Mouse (Mus musculus) stomach, postnatal 0 days (tissue): Measurements from ENCODE around the gene Gm15517. TPM values are rescaled to one million over a fixed set of nuclear protein-coding genes. Genes with fewer than 3 reads are reported as not detected.

Experiments
- ATAC-seq: fragments of 200-750 bp; cut with Nextera tagmentation; 2 replicates; pipeline ENCODE4 v1.8.0; 2017; ENCODE audit not compliant: low FRiP score, low TSS enrichment
- DNase-seq: peaks from one replicate; pipeline ENCODE4 v3.0.0-alpha.2; 2016; ENCODE audit warnings: low spot score
- H3K27ac ChIP-seq: fragments of 300-500 bp; sonication (generic); replicated peaks from 2 replicates; pipeline ENCODE4 v1.5.1; 2014; ENCODE audit warnings: mild to moderate bottlenecking, control low read depth
- H3K27me3 ChIP-seq: fragments of 300-500 bp; sonication (generic); 2 replicates; pipeline ENCODE4 v1.6.1; 2014; ENCODE audit warnings: low read length; ENCODE audit not compliant: control insufficient read depth, insufficient read depth
- H3K36me3 ChIP-seq: fragments of 300-500 bp; sonication (generic); 2 replicates; pipeline ENCODE4 v1.6.1; 2014; ENCODE audit warnings: low read length, mixed read lengths; ENCODE audit not compliant: control insufficient read depth, insufficient read depth
- H3K4me1 ChIP-seq: fragments of 300-500 bp; sonication (generic); replicated peaks from 2 replicates; pipeline ENCODE4 v1.6.1; 2014; ENCODE audit warnings: antibody characterized with exemption; ENCODE audit not compliant: control insufficient read depth, insufficient read depth
- H3K4me2 ChIP-seq: fragments of 300-500 bp; sonication (generic); replicated peaks from 2 replicates; pipeline ENCODE4 v1.6.1; 2014; ENCODE audit warnings: low read depth, mild to moderate bottlenecking, control low read depth, moderate library complexity
- H3K4me3 ChIP-seq: fragments of 300-500 bp; sonication (generic); 2 replicates; pipeline ENCODE4 v1.5.1; 2014; ENCODE audit warnings: low read depth, low read length, control low read depth
- H3K9ac ChIP-seq: fragments of 300-500 bp; sonication (generic); 2 replicates; pipeline ENCODE4 v1.6.1; 2014; ENCODE audit warnings: mild to moderate bottlenecking, low read length, control low read depth, mixed read lengths
- H3K9me3 ChIP-seq: fragments of 300-500 bp; sonication (generic); 2 replicates; pipeline ENCODE4 v1.6.1; 2016; ENCODE audit warnings: low read length; ENCODE audit not compliant: control insufficient read depth
- CTCF ChIP-seq: IDR thresholded peaks from 2 replicates; pipeline ENCODE4 v1.5.1; 2016; ENCODE audit warnings: antibody characterized with exemption, low read depth, mild to moderate bottlenecking, moderate library complexity
- EP300 ChIP-seq: optimal IDR thresholded peaks from 2 replicates; pipeline ENCODE3; 2016; ENCODE audit warnings: antibody characterized with exemption
- WGBS: fragments of 180-500 bp; shearing (Covaris S2); extraction: QIAGEN DNeasy Blood & Tissue Kit; methylation state at CpG from one replicate; pipeline ENCODE4 v1.1.7; 2014; 5-methylcytosine and 5-hydroxymethylcytosine counted together
- polyA plus RNA-seq: library from polyadenylated mRNA; unstranded; fragments of >200 nt; fragmentation: Nextera tagmentation; extraction: Ambion mirVana; gene quantifications from 2 replicates; pipeline ENCODE4 v1.2.1, GENCODE M21; 2015

Gm15517 gene
- polyA plus RNA-seq, 1 experiment from 2014 or later: not detected

- peak overlapping the region; percentile 85 for H3K9ac ChIP-seq
- 83% methylated on average over 14 of the region's 14 CpGs for WGBS
- peak overlapping the region; percentile 92 for H3K27ac ChIP-seq
- no peaks in the 10 kb centered on the region for H3K4me1 ChIP-seq
- ATAC-seq (no peak), DNase-seq (no peak)
- TF ChIP-seq EP300: no peak
- TF ChIP-seq CTCF: no peak
- no peaks in the 10 kb centered on the region for H3K36me3 ChIP-seq
- H3K4me2 ChIP-seq: peak overlapping the region; percentile 86
- peak overlapping the region; percentile 59 for H3K4me3 ChIP-seq
- no peaks in the 10 kb centered on the region for H3K9me3 ChIP-seq
- no peaks in the 10 kb centered on the region for H3K27me3 ChIP-seq
Measured at GRCm38 (mm10) chr7:44303346-44304340, 42.4 kb downstream of the Gm15517 start.

GRCm38 (mm10) chr7:44304463-44304774 is 43.2 kb downstream of the Gm15517 start:
- H3K4me3 ChIP-seq: peak overlapping the region; percentile 59
- no peaks in the 10 kb centered on the region for H3K9me3 ChIP-seq
- DNase-seq (no peak), ATAC-seq (peak; percentile 6)
- peak overlapping the region; percentile 85 for H3K9ac ChIP-seq
- no peaks in the 10 kb centered on the region for H3K27me3 ChIP-seq
- under 1% methylated on average over 25 of the region's 25 CpGs for WGBS
- no peaks in the 10 kb centered on the region for H3K36me3 ChIP-seq
- no peak for TF ChIP-seq EP300
- H3K4me2 ChIP-seq: peak overlapping the region; percentile 86
- H3K27ac ChIP-seq: peak overlapping the region; percentile 92
- H3K4me1 ChIP-seq: no peaks in the 10 kb centered on the region

GRCm38 (mm10) chr7:44304775-44305641 is 43.8 kb downstream of the Gm15517 start:
- Histone ChIP-seq H3K9ac (peak overlapping the region; percentile 85), H3K4me3 (peak overlapping the region; percentile 59), H3K36me3 (no peaks in the 10 kb centered on the region), H3K9me3 (no peaks in the 10 kb centered on the region), H3K4me1 (no peaks in the 10 kb centered on the region), H3K4me2 (peak overlapping the region; percentile 86), H3K27me3 (no peaks in the 10 kb centered on the region), H3K27ac (peak overlapping the region; percentile 92)
- TF ChIP-seq CTCF: peak; percentile 2
- TF ChIP-seq EP300: peak; percentile 95
- DNase-seq (peak; percentile 98), ATAC-seq (peak; percentile 97)
- under 1% methylated on average over 48 of the region's 49 CpGs for WGBS

- 0 out of 2 replicates have a peak overlapping the region, but pooled peaks have one; percentile 19 for H3K4me3 ChIP-seq
- ATAC-seq: no peak
- no peaks in the 10 kb centered on the region for H3K9me3 ChIP-seq
- H3K36me3 ChIP-seq: no peaks in the 10 kb centered on the region
- H3K9ac ChIP-seq: no peak overlapping the region
- no peak overlapping the region; the same call in 1 of the 2 replicates for H3K27ac ChIP-seq
- WGBS: 11% methylated on average over 16 of the region's 16 CpGs
- H3K4me1 ChIP-seq: peaks cover 3% of the 10 kb centered on the region; the same call in 1 of the 2 replicates
- DNase-seq: no peak
- peak overlapping the region; percentile 40 for H3K4me2 ChIP-seq
- no peaks in the 10 kb centered on the region for H3K27me3 ChIP-seq
- TF ChIP-seq CTCF (no peak), EP300 (no peak)
Measured at GRCm38 (mm10) chr7:44305686-44306085, 44.4 kb downstream of the Gm15517 start.

GRCm38 (mm10) chr7:44306516-44307240 is 45.4 kb downstream of the Gm15517 start, which contains the start of gene Clec11a:
TSS of gene Clec11a (minus strand) at chr7:44306902.
- H3K9me3 ChIP-seq: no peaks in the 10 kb centered on the region
- no peaks in the 10 kb centered on the region for H3K27me3 ChIP-seq
- ATAC-seq: no peak
- H3K27ac ChIP-seq: peak within 1 kb of the TSS; percentile 25; the same call in 1 of the 2 replicates
- no peak within 1 kb of the TSS for H3K9ac ChIP-seq
- 0 out of 2 replicates have a peak within 1 kb of the TSS, but pooled peaks have one; percentile 19 for H3K4me3 ChIP-seq
- TF ChIP-seq EP300: no peak
- TF ChIP-seq CTCF: no peak
- 46% methylated on average over 6 of the region's 6 CpGs for WGBS
- H3K4me1 ChIP-seq: peaks cover 3% of the 10 kb centered on the region; the same call in 1 of the 2 replicates
- DNase-seq: no peak
- peak within 1 kb of the TSS; percentile 40 for H3K4me2 ChIP-seq
- no peaks in the 10 kb centered on the region for H3K36me3 ChIP-seq
